8 mouse cellular contexts compared by ENCODE assay signal in genomic region chr5:144356776-144357455, GRCm38 (mm10). TPM values are rescaled to one million over a fixed set of nuclear protein-coding genes. Genes with fewer than 3 reads are reported as not detected.
DNase-seq lines count a peak whose midpoint lies in the region; TF ChIP-seq lines count a peak whose summit lies in the region.

No protein-coding gene starts in this region.

- intact Hi-C loops in heart, postnatal 36 days (cut with DNase I) = loop anchor here (5.0 kb wide), 1 partner anchor 70 kb away; no protein-coding TSS in a partner anchor

- H3K27ac ChIP-seq in ES-E14 (ENCODE audit: insufficient read depth, low read depth, low read length, poor library complexity, severe bottlenecking) = no peak overlapping the region
- H3K27ac ChIP-seq in hindbrain, embryonic 10.5 days = peak overlapping the region; percentile 81

- in situ Hi-C loops in ES-E14 (cut with MboI; ENCODE audit: low sequenced_read_pairs in 2 of 2, unreplicated experiment in 2 of 2) = no loop called here

- no peaks in the 10 kb centered on the region; a peak in 2 of 4 replicates for H3K4me1 ChIP-seq in ES-E14 (ENCODE audit: control insufficient read depth in 2 of 2, insufficient read depth in 2 of 2, low read length in 2 of 2, poor library complexity in 1 of 2)
- H3K4me1 ChIP-seq in hindbrain, embryonic 10.5 days (replicated peaks) = peaks cover 21% of the 10 kb centered on the region

- H3K36me3 ChIP-seq in ES-E14 (ENCODE audit: control insufficient read depth, insufficient read depth, low read length, poor library complexity, severe bottlenecking) = no peaks in the 10 kb centered on the region
- H3K36me3 ChIP-seq in hindbrain, embryonic 10.5 days = no peaks in the 10 kb centered on the region

- peak; percentile 87 for DNase-seq in heart, adult 11 months
- DNase-seq in heart, postnatal 36 days = no peak
- DNase-seq in ES-E14 (ENCODE audit: low read depth, low spot score) = no peak
- no peak for DNase-seq in hindbrain, embryonic 10.5 days (ENCODE audit: low spot score)
- DNase-seq in mesoderm, embryonic 11.5 days (ENCODE audit: low read depth, low spot score) = peak; percentile 26
- DNase-seq in frontal cortex, postnatal 36 days (ENCODE audit: low spot score in 2 of 2) = no peak
- no peak for DNase-seq in frontal cortex, postnatal 10 days (ENCODE audit: low spot score in 2 of 2)
- no peak for DNase-seq in layer of hippocampus, postnatal 36 days

- H3K27me3 ChIP-seq in hindbrain, embryonic 10.5 days (ENCODE audit: insufficient read depth, poor library complexity, severe bottlenecking) = peaks cover 30% of the 10 kb centered on the region

- H3K4me3 ChIP-seq in ES-E14 (ENCODE audit: insufficient read depth in 1 of 2, low read depth in 1 of 2, low read length in 2 of 2, poor library complexity in 1 of 2, severe bottlenecking in 1 of 2) = peak overlapping the region; percentile 71 to 97
- peak overlapping the region; percentile 71 for H3K4me3 ChIP-seq in hindbrain, embryonic 10.5 days

- H3K9me3 ChIP-seq in ES-E14 (ENCODE audit: control insufficient read depth, insufficient read depth, low read depth, low read length) = no peaks in the 10 kb centered on the region
- H3K9me3 ChIP-seq in hindbrain, embryonic 10.5 days = no peaks in the 10 kb centered on the region

- H3K9ac ChIP-seq in ES-E14 (ENCODE audit: insufficient read depth, low read depth, low read length, poor library complexity, severe bottlenecking) = no peak overlapping the region

- WGBS in hindbrain, embryonic 10.5 days = 8% methylated on average over 17 of the region's 17 CpGs

TF ChIP-seq in ES-E14, 5 proteins besides CTCF, POLR2A, EP300 and RAD21:
- TF ChIP-seq ZC3H11A (IDR thresholded peaks at IDR 0.05; ENCODE audit: borderline replicate concordance, low read depth, low read length) (peak; percentile 11; the same call in 1 of the 2 replicates), CHD2 (IDR thresholded peaks at IDR 0.05; ENCODE audit: low read depth, low read length) (no peak)

RNA-seq across cellular contexts. Expression of gene Baiap2l1, which starts 1.0 kb away (rescaled TPM):
- 1 to 10 TPM; 5.1 to 7.0 TPM for total RNA-seq in heart, postnatal 36 days (2021)
- 0.69 and 1.4 TPM in 2 replicates for total RNA-seq in ES-E14 (2012; rRNA removed)
- polyA plus RNA-seq in hindbrain, embryonic 10.5 days (2016; fragmentation: Nextera tagmentation; extraction: Ambion mirVana) = 3.8 and 5.2 TPM in 2 replicates
- under 1 TPM; 0.85 to 0.88 TPM for total RNA-seq in layer of hippocampus, postnatal 36 days (2021)

Comparison
In these comparisons a context has a peak if more than half of its experiments do, and no peak if none do; other contexts are left out.
1. DNase-seq: peak in heart, adult 11 months (single experiment) and mesoderm, embryonic 11.5 days (single experiment); none in heart, postnatal 36 days (0 of 2), ES-E14 (single experiment), hindbrain, embryonic 10.5 days (single experiment), frontal cortex, postnatal 36 days (0 of 2), frontal cortex, postnatal 10 days (0 of 2) and layer of hippocampus, postnatal 36 days (0 of 2).